Mouse (Mus musculus) heart, adult 2 months (tissue): ENCODE data around the gene Abhd6.

Source experiments
- EP300 ChIP-seq: fragments of 200-500 bp; IDR thresholded peaks from 2 replicates; pipeline ENCODE4 v1.6.1; 2011; ENCODE audit warnings: low read depth, low read length, control low read depth; ENCODE audit not compliant: insufficient read depth
- POLR2A ChIP-seq: fragments of 200-500 bp; IDR thresholded peaks from 2 replicates; pipeline ENCODE4 v1.6.1; 2011; ENCODE audit warnings: mild to moderate bottlenecking, low read depth, low read length, control low read depth; ENCODE audit not compliant: insufficient read depth

DNA sequence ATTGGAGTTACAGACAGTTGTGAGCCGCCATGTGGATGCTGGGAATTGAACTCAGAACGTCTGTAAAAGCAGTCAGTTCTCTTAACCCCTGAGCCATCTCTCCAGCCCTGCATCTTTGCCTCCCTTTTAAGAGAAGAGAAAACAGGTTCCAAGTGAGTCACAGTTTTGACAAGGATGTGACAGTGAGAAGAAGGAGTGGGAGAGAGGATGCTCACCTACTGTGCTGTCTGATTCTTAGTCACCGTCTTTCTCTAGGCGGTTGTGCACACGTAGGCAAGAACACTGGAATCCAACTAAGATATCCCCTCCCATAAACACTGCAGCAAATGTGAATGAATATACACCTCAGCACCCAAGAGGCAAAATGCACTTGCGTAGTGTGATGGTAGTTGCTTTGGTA is 27.5 kb upstream of the Abhd6 start:
- no peak for TF ChIP-seq POLR2A
- no peak for TF ChIP-seq EP300
